Comparison of ENCODE assay signal across 32 mouse cellular contexts in the genomic region with DNA sequence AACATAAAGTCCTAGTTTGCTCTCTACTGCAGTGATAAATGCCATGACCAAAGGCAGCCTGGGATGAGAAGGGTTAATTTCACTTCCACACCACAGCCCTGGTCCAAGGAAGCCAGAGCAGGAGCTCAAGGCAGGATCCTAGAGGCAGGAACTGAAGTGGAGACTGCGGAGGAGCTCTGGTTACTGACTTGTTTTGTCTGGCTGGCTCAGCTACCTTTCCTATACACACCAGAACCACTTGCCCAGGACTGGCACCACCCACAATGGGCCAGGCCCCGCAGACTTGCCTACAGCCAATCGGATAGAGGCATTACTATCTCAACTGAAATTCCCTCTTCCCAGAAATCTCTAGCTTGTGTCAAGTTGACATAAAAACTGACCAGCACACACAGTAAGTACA.
"Had no signal": no experiment of that assay in that cellular context is flagged by ENCODE, and none has a peak within 500 bp of the region (broad histone marks: within the 10 kb centered on the region; RNA-seq: fewer than 3 reads in every experiment).

No protein-coding gene starts in this region.

- H3K9ac ChIP-seq: limb, embryonic 12.5 days; limb, embryonic 13.5 days; limb, embryonic 15.5 days; liver, embryonic 12.5 days; liver, embryonic 13.5 days; liver, embryonic 14.5 days; liver, embryonic 15.5 days; liver, postnatal 0 days; lung, embryonic 14.5 days; lung, embryonic 15.5 days; midbrain, embryonic 12.5 days; midbrain, embryonic 13.5 days; midbrain, embryonic 15.5 days; neural tube, embryonic 12.5 days had no signal

- H3K4me3 ChIP-seq: left cerebral cortex, adult 2 months; limb, embryonic 10.5 days; limb, embryonic 12.5 days; limb, embryonic 13.5 days; limb, embryonic 15.5 days; liver, embryonic 12.5 days; liver, embryonic 13.5 days; liver, embryonic 15.5 days; lung, embryonic 15.5 days; megakaryocyte, embryonic 14.5 days; midbrain, embryonic 10.5 days; midbrain, embryonic 12.5 days; midbrain, embryonic 13.5 days; midbrain, embryonic 15.5 days; myocyte; neural tube, embryonic 12.5 days had no signal

- H3K4me2 ChIP-seq: limb, embryonic 12.5 days; limb, embryonic 13.5 days; limb, embryonic 15.5 days; liver, embryonic 11.5 days; liver, embryonic 12.5 days; liver, embryonic 13.5 days; liver, embryonic 15.5 days; lung, embryonic 14.5 days; lung, embryonic 15.5 days; midbrain, embryonic 12.5 days; midbrain, embryonic 13.5 days; midbrain, embryonic 15.5 days; neural tube, embryonic 12.5 days had no signal

- H3K4me1 ChIP-seq: midbrain, embryonic 15.5 days had no signal

- H3K36me3 ChIP-seq: limb, embryonic 12.5 days; limb, embryonic 13.5 days; limb, embryonic 15.5 days; liver, embryonic 12.5 days; liver, embryonic 13.5 days; liver, embryonic 15.5 days; lung, embryonic 15.5 days; midbrain, embryonic 10.5 days; midbrain, embryonic 12.5 days; midbrain, embryonic 13.5 days; midbrain, embryonic 15.5 days; neural tube, embryonic 12.5 days had no signal

- ATAC-seq: liver, embryonic 12.5 days; liver, postnatal 0 days; lung, postnatal 0 days; midbrain, embryonic 13.5 days; midbrain, embryonic 15.5 days; midbrain, embryonic 16.5 days had no signal

- DNase-seq: left cerebral cortex, postnatal 4 days; liver; liver, embryonic 13.5 days; liver, postnatal 0 days; lung, adult 18-20 months; lung, adult 2 months; lung, embryonic 14.5 days; lung, postnatal 10 days; lung, postnatal 14 days; lung, postnatal 36 days; lung, postnatal 4 days; midbrain, embryonic 14.5 days had no signal

- H3K27me3 ChIP-seq: limb, embryonic 12.5 days; limb, embryonic 13.5 days; limb, embryonic 15.5 days; liver, embryonic 12.5 days; liver, embryonic 13.5 days; liver, embryonic 15.5 days; lung, embryonic 15.5 days; midbrain, embryonic 12.5 days; midbrain, embryonic 13.5 days; midbrain, embryonic 15.5 days; neural tube, embryonic 12.5 days had no signal

- H3K9me3 ChIP-seq: limb, embryonic 10.5 days; limb, embryonic 12.5 days; limb, embryonic 13.5 days; limb, embryonic 15.5 days; liver, embryonic 12.5 days; liver, embryonic 13.5 days; liver, embryonic 15.5 days; lung, embryonic 15.5 days; megakaryocyte, embryonic 14.5 days; midbrain, embryonic 10.5 days; midbrain, embryonic 12.5 days; midbrain, embryonic 13.5 days; midbrain, embryonic 15.5 days; neural tube, embryonic 12.5 days had no signal

- H3K27ac ChIP-seq: left cerebral cortex, adult 2 months; limb, embryonic 12.5 days; limb, embryonic 13.5 days; limb, embryonic 15.5 days; liver, embryonic 12.5 days; liver, embryonic 13.5 days; liver, embryonic 14.5 days; liver, embryonic 15.5 days; lung, embryonic 15.5 days; macrophage; midbrain, embryonic 10.5 days; midbrain, embryonic 12.5 days; midbrain, embryonic 13.5 days; midbrain, embryonic 15.5 days; neural tube, embryonic 12.5 days had no signal
